Mouse (Mus musculus): Measurements from ENCODE around the gene Olfr1241.

Gene Olfr1241

GRCm38 (mm10) chr2:89487026-89487425 is at the start of gene Olfr1241:
Olfr1241 (minus strand) TSS chr2:89487126.
- no peak for DNase-seq (ENCODE audit: low read depth)

GRCm38 (mm10) chr2:89531387-89531786 is 44.5 kb upstream of the Olfr1241 start, which contains the start of gene Olfr1243:
Olfr1243 (minus strand) TSS chr2:89531487.
- DNase-seq (ENCODE audit: low read depth), result no peak

- no peak for DNase-seq (ENCODE audit: low read depth)
These were observed 11.3 kb upstream of the Olfr1241 start, which contains the start of gene Olfr1242 for GRCm38 (mm10) chr2:89498235-89498634. Olfr1242 (minus strand) TSS chr2:89498335.

- no peak for DNase-seq (ENCODE audit: low read depth)
These were observed 44.0 kb downstream of the Olfr1241 start, which contains the start of gene Olfr1240 for GRCm38 (mm10) chr2:89442900-89443299. Olfr1240 (minus strand) TSS chr2:89443000.
